Mouse (Mus musculus): ENCODE measurements at regions not wholly inside any gene's neighbourhood (a gene's known extent, or its start where the extent isn't known, plus 50 kb on each side); places are given as distances from the start of the nearest gene placed in this dataset.

GRCm38 (mm10) chr2:56322508-56322907 is 801.3 kb downstream of the Nr4a2 start:
- Histone ChIP-seq H3K36me3 (no peaks in the 10 kb centered on the region), H3K27me3 (no peaks in the 10 kb centered on the region), H3K27ac (no peak overlapping the region), H3K4me1 (replicated peaks) (no peaks in the 10 kb centered on the region), H3K4me2 (no peak overlapping the region), H3K9ac (no peak overlapping the region), H3K4me3 (replicated peaks) (no peak overlapping the region), H3K9me3 (replicated peaks) (no peaks in the 10 kb centered on the region)
- no peak for DNase-seq
- WGBS (ENCODE audit: insufficient replicate concordance) = 76% methylated on average over 5 of the region's 5 CpGs
- ATAC-seq (ENCODE audit: low read depth) = no peak

DNA sequence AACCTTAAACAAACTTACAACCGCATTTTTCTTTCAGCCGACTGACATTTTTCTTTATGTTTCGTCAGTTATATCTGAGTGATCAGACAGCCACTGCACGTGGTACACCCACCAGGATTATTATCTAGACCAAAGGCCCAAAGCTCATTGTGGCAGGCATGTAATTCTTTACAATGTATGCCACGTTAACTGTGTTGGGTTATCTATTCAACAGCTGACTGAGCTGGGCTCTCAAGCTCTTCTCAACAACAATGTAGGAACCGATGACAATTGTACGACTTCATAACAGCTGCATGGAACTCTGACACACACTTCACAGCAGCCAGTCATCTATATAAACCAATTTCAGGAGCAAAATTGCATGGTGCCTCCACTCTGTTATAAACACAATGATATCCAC is 787.8 kb downstream of the Nr4a2 start:
- no peak overlapping the region for H3K27ac ChIP-seq
- no peaks in the 10 kb centered on the region for H3K9me3 ChIP-seq (replicated peaks)
- H3K27me3 ChIP-seq = no peaks in the 10 kb centered on the region
- H3K9ac ChIP-seq = no peak overlapping the region
- no peak for ATAC-seq (ENCODE audit: low read depth)
- no peak overlapping the region for H3K4me2 ChIP-seq
- no peak for DNase-seq
- WGBS (ENCODE audit: insufficient replicate concordance) = 71% methylated on average over 7 of the region's 7 CpGs
- no peaks in the 10 kb centered on the region for H3K4me1 ChIP-seq (replicated peaks)
- no peak overlapping the region for H3K4me3 ChIP-seq (replicated peaks)
- no peaks in the 10 kb centered on the region for H3K36me3 ChIP-seq

- Histone ChIP-seq H3K4me1 (replicated peaks) (no peaks in the 10 kb centered on the region), H3K9ac (no peak overlapping the region), H3K4me2 (no peak overlapping the region), H3K4me3 (replicated peaks) (no peak overlapping the region), H3K27ac (no peak overlapping the region), H3K36me3 (no peaks in the 10 kb centered on the region), H3K27me3 (no peaks in the 10 kb centered on the region), H3K9me3 (replicated peaks) (no peaks in the 10 kb centered on the region)
- DNase-seq (no peak), ATAC-seq (ENCODE audit: low read depth) (no peak)
- 45% methylated on average over 3 of the region's 3 CpGs for WGBS (ENCODE audit: insufficient replicate concordance)
Observed at GRCm38 (mm10) chr2:56364065-56364464, 759.7 kb downstream of the Nr4a2 start.
